Mouse (Mus musculus): Measurements from ENCODE around the gene C1qtnf3.
"Not testable (repeated sequence)": the region's sequence is repeated elsewhere in the genome, so short reads cannot be mapped to it uniquely, and the experiment has no call there.

Gene C1qtnf3

DNA sequence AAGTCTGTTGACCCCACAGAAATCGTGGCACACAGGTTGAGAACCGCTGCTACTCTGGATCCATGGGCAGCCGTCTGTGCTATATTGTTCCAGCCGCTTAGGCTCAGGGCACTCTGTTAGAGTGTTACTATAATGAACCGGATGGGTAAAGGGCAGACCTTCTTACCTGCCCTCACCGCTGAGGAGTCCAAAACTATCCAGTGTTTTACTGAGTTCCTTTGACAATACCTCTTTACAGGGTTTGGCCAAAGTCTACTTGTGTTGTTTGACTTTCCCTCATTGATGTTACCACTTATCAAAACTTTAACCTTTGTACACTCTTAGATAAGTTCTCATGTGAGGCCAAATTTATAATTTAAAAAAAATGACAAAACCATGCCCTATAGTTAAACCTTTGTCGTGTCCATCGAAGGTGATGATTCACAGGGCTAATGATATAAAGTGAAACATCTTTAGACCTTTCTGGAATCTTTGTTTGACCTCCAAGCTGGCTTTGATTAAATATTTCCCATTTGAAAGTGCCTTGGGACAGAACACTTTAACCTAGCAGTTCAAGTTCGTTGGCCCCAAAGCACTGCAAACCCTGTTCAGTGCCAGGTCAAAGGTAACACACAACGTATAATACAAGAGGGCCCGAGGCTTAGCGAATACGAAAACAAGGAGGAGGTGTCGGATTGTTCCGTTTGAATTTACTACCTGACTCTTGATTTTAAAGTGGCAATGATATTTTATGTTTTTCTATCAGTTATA lies 7.3 kb downstream of the C1qtnf3 start:
- peak; percentile 24 for DNase-seq (ENCODE audit: low spot score)

DNA sequence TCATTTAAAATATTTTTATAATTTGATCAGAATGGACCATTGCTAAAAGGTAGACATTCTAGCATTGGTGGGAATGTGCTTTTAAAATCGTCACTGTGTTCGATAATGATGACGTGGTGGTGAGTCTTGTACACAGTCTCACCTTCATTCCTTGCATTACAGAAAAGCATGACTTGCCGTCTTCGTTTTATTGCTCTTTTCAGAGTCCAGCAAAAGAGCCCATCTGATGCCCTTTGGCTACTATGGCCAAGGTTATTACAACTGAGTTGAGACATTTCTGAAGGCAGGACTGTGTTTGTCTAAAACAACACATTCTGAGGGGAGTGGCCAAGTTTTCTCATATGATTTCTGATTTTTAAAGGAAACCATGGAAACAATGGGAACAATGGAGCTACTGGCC lies 8.1 kb downstream of the C1qtnf3 start:
- no peak for DNase-seq (ENCODE audit: low spot score)

DNA sequence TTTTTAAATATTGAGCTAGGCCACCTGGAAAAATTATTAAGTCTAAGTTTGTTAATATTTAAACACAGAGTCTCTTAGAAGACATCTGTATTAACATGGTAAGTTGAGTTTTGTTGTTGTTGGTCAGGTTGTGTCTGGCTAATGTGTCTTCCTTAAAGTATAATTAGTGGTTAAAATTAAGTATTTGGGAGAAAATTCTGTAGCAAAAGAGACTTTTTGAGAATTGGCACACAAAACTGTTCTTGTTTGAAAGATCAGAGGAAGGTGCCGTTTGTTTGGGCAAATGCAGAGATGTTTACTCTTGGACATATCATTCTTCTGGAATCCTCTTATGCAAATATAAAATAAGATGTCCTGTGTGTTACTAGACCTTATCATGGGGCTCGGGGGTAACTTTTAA lies 10.5 kb downstream of the C1qtnf3 start:
- DNase-seq (ENCODE audit: low spot score), result no peak

DNA sequence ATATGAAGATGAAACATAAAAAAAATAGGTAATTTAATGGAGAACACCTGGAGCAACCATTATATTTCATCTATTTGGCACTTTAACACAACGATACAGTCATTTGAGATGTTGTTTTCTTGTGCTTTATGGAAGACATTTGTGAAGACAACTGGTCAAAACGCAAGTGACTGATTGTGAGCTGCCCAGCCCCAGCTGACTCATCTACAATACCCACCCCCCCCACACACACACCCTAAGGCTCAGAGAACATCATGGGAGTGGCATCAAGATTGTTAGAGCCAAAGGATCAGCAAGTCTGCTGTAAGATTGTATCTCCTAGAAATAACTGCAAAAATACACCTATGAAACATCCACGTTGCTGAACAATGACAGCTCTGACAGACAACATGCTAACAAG lies 17.3 kb downstream of the C1qtnf3 start:
- no peak for DNase-seq (ENCODE audit: low spot score)

DNA sequence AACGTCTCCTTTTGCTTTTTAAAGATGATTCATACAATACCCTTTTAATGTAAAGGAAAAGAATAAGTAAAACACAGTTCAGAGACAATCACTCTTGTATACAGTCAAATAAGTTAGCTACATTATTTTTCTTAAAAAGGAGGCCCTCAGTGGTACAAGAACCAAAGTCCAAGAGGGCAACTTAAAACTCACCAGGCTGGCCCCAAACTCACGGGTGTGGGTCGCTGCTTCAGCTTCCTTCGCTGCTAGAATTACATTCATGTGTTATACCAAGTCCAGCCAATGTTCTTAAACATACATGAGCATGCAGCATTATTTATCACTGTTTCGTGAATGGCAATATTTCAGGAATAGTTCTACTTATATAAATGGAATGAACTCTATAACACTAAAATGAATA lies 18.6 kb downstream of the C1qtnf3 start:
- no peak for DNase-seq (ENCODE audit: low spot score)

DNA sequence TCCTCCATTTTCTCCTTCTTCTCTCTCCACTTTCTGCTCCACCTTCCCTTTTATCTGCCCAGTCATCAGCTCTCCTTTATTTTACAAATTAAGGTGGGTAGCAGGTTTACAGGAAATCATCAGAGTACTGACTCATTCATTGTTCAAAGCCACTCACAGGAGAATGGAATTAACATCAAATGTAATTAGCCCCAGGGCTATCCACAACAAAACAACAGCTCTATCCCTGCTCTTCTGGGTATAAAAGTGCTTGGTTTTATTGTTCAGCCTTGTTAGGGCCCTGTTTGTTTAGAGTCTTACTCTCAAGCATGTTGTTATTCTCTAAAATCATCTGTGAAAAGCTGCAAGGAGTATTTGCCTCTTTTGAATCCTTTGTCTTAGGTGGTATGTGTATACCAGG lies 25.0 kb downstream of the C1qtnf3 start:
- DNase-seq (ENCODE audit: low spot score), result no peak

DNA sequence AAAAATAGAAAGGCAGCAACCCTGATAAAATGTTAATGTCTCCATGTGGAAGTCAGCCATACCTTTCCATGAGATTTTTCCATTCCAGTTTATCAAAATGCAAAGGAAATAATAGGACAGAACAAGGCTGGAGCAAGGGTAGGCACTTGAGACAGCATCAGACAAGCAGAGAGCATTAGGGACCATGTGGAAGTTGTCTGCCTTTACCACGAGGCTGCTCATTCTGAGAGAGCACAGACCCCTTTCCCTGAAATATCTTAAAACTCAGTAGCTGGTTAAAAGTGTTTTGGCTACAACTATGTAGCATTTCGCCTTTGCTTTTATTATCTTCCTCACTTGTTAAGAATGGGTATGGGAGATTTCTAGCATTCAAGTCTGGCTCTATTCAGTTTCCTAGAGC lies 28.6 kb downstream of the C1qtnf3 start:
- no peak for DNase-seq (ENCODE audit: low spot score)

DNA sequence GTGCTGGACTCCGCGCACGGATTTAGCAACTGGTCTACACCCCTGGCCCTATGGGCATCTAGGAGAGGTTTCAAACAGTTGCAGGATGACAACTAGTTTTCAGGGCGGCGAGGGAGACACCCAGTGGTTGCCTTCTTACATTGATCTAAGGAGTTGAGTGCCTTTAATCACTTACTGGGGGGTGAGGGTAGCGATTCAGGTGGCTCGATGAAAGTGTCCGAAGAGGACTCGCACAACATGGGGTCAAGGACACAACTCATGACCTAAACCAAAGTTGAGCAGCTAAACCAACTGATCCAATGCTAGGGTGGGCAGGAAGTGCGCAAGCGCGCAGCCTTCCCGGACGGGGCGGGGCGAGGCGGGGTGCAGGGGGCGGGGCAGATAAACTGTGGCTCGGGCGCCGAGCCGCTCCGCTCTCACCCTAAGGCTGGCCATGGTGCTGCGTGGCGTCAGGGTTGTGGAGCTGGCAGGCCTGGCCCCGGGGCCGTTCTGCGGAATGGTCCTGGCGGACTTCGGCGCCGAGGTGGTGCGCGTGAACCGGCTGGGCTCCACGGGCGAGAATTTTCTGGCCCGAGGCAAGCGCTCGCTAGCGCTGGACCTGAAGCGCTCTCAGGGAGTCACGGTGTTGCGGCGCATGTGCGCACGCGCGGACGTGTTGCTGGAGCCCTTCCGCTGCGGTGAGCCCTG lies 29.4 kb downstream of the C1qtnf3 start, which contains the start of gene Amacr:
Amacr (plus strand) TSS at position 380 of the 687 bp plus-strand sequence.
- DNase-seq (ENCODE audit: low spot score), result peak; percentile 95

DNA sequence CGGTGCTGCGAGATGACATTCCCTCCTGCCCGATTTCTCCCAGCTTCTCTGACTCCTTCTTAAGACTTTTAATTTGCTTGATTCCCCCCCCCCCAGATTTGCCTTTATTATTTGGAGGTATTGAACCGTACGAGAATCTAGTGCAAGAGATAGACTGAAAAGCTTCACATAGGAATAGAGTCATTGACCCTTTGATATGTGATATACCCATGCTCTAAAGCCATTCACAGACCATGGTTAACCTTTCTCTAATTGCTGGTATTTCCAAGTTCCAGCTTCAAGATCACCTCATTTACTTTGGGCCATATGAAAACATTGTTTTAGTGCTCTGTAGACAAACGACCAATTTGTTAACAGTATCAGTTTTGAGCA lies 29.9 kb downstream of the C1qtnf3 start:
- no peak for DNase-seq (ENCODE audit: low spot score)

DNA sequence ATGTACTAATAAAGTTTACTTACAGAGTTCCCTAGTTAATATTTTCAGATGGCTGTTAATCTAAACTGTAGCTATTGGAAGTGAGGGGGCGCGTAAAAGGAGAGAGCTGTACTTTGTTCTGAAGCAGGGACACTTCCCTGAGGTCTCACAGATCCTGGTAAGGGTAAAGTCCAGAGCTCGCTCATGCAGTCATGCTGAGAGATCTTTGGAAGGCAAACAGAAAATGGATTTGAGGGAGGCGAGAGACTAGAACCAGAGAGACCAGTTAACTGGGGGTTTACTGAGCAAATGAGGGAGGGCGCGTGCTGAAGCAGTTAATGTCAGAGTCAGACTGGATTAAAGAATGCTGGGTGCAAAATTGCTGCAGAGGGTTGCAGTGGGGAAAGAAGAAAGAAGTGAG lies 33.6 kb downstream of the C1qtnf3 start:
- peak; percentile 67 for DNase-seq (ENCODE audit: low spot score)

DNA sequence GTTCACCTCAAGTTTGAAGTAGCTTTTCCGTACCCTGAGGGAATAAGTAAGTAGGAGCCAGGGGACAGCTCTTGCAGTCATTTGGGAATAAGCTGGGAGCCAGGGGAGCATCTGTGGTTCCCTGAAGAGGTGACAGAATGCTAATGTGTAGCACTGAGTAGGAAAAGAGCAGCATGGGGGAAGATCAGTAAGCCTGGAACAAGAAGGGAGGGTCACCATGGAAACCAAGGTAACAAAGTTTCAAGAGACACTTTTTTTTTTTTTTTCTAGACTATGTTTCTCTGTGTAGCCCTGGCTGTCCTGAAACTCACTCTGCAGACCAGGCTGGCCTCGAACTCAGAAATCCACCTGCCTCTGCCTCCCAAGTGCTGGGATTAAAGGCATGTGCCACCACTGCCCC lies 34.3 kb downstream of the C1qtnf3 start:
- DNase-seq (ENCODE audit: low spot score), result not testable (repeated sequence)

DNA sequence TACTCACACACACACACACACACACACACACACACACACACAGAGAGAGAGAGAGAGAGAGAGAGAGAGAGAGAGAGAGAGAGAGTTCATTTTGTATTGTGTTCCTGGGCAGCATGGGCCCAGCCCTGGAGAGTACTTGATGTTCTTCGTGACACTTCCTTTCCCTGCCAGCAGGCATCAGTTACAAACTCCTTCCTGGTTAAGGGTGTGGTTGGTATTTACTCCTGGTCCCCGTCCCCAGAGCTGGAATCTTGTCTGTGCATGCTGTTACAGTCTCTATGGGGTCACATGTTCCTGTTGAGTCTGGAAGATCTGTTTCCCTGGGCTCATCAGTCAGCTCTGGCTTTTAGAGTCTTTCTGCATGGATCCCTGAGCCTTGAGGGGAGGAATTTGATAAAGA lies 38.3 kb downstream of the C1qtnf3 start:
- DNase-seq (ENCODE audit: low spot score), result no peak

DNA sequence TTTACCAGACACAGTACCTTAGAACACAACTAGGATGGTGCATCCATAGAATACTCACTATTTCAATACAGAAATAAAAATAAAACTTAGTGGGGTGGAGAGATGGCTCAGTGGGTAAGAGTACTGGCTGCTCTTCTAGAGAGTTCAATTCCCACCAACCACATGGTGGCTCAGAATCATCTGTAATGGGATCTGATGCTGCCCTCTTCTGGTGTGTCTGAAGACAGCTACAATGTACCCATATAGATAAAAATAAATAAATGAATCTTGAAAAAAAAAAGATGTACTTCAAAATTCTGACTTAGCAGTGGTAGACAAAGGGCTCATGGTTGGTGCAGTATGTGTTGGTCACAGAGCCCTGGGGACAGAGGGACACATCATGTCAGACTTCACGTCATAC lies 39.4 kb downstream of the C1qtnf3 start:
- DNase-seq (ENCODE audit: low spot score), result no peak

DNA sequence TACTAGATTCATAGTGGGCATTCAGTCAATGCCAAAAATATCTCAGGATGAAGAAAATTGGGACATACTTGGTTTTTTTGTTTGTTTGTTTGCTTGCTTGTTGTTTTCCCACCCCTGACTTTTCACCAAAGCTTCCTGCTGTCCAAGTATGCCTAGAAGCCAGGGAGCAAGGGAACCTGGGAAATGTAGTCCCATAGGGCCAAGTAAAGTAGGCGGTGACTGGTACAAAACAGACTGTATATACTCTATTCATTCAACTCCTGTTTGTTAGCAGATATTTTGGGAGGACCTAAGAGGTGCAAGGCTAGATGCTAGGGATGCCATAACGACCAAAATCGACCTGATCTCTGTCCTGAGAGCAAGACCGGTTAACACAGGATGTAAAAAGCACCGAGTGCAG lies 47.7 kb downstream of the C1qtnf3 start:
- DNase-seq (ENCODE audit: low spot score), result no peak

DNA sequence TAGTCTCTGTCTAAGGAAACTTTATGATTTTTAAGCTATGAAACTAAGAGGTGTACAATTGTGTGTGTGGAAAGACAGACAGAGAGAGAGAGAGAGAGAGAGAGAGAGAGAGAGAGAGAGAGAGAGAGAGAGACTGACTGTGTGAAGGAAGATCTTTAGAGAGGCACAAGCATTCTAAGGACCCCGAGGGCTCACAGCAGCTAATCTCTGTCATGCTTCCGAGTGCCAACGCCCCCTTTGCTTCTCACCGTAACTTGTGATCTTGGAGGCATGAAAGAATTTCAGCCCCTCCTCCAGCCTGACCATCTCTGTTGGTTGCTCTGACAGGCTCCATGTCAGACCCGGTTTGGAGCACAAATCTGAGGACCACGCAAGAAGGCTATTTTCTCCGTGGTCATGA lies 48.3 kb downstream of the C1qtnf3 start, which contains the start of gene Slc45a2:
Slc45a2 (plus strand) TSS at position 301 of the 400 bp plus-strand sequence.
- DNase-seq (ENCODE audit: low spot score), result no peak

DNA sequence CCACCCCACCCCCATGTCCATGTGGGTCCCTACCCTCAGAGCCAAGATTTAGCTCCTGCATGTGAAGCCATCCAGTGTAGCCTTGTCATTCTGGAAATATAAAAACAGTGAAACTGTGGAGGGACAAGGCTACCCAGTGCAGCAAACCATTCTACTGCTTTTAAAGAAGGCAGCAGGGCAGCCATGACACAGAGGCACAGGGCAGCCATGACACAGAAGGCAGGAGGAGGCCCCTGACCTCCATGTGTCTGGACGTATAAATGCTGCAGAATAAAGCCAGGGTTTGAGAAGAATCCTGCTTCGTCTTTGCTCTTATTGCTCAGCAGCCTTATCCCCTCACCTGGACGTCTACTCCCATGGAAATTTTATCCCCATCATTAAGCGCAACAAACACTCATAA lies 51.7 kb downstream of the C1qtnf3 start:
- DNase-seq (ENCODE audit: low spot score), result no peak

DNA sequence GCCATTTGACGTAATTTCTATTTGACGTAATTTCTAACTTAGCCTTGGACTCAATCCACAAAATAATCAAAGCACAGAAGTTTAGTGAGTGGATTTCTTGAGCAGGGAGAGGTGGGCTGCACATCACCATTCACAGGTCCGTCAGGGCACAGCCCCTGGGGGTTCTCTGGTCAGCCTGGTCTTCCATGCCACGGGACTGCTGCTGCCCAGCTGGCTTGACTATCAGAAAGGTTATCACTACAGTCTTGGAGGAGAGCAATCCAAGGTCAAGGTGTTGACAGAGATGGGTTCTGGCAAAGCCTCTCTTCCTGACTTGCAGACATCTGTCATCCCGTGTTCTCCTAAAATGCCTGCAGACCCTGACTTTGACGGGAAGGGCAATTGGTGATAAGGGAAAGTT lies 52.5 kb downstream of the C1qtnf3 start:
- no peak for DNase-seq (ENCODE audit: low spot score)

DNA sequence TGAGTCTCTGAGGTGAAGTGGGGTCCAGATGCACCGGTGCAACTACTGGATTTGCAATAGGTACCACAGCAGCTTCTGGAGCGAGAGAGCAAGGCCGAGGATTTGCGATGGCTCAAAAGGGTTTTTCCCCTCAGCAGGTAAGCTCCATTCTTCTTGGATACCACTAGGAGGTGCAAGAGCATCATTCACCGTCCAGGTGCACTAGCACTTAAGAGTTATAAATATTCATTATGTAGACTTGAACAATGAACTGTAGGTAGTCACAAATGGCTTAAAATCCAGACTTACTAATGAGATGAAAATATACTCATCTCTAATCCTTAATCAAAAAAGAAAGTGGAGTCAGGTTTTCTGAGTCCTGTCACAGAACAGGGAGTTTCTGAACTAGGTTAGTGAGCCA lies 56.6 kb downstream of the C1qtnf3 start:
- no peak for DNase-seq (ENCODE audit: low spot score)

DNA sequence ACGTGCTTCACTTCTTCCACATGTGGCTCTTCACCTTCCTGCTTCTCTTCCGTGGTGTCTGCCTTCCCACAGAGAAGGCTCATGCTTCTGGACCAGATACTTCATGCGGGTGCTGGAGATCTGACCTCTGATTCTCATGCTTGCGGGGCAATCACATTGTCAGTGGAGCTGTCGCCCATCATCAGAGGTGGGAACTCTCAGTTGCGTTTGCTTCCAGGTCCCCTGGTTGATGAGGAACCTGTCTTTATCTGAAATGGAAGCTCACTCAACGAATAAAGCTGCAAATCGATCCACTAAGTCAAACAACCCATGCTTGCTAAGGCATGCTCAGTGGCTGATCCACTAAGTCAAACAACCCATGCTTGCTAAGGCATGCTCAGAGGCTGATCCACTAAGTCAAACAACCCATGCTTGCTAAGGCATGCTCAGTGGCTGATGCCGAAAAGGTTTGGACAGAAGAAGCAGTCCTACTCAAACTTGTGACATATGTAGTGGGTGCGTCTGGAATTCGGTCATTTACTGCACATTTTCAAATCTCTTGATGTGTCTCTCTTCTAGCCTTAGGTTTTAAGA lies 58.9 kb downstream of the C1qtnf3 start:
- DNase-seq (ENCODE audit: low spot score), result no peak

DNA sequence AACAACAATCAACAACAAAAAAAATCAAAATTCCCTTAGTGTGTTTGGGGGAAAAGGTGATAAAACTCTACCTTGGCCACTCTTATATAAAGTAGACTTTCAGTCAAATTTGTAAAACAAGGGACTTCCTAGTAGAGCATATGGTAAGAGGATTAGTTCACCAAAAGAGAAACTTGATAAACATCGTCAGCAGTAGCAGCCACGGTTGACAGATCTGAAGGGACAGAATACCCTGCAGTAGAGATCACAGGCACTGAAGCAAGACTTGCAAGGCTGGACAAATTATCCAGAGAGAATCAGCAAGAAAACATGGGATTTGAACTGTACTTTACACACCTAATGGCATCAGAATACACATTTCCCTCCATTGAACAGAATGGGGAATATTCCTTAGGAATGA lies 62.8 kb downstream of the C1qtnf3 start:
- no peak for DNase-seq (ENCODE audit: low spot score)

DNA sequence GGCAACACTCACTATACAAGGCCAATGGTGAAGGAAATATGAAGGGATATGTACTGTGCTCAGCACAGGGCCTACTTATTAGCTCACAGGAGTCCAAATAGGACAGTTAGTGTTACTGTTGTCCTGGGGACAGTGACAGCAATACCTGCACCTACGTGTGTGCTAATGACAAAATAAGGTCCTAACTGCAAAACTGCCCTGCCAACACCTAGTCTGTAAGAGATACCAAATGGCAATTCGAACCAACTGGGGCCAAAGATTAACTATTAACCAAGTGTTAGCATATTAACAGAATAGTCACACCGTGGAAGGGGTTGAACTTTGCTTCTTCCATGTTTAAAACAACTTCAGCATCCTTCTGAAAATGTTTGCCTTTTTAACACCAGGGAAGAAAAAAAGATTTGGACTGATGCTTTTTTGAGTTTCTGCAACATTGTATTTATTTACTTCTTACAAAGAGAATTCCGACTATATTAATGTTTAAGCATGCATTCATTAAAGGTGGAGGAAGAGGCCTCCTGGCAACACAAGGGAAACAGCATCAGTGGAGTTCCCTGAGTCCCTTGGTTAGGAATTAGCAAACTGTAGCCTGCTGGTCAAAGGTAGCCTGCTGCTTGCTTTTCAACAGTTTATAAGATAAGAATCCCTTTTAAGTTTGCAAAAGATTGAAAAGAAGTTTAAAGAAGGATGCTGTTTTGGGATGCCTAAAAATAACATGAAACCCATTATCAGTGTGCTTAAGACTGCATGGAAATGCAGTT lies 74.8 kb downstream of the C1qtnf3 start:
- peak; percentile 61 for DNase-seq (ENCODE audit: low spot score)

Data from yolk sac, embryonic 10.5 days (tissue).